Mouse (Mus musculus): ENCODE results near the gene Msl1. TPM values are rescaled to one million over a fixed set of nuclear protein-coding genes. Genes with fewer than 3 reads are reported as not detected.

Gene Msl1
- polyA plus RNA-seq, 1 experiment = 83.8 TPM

DNA sequence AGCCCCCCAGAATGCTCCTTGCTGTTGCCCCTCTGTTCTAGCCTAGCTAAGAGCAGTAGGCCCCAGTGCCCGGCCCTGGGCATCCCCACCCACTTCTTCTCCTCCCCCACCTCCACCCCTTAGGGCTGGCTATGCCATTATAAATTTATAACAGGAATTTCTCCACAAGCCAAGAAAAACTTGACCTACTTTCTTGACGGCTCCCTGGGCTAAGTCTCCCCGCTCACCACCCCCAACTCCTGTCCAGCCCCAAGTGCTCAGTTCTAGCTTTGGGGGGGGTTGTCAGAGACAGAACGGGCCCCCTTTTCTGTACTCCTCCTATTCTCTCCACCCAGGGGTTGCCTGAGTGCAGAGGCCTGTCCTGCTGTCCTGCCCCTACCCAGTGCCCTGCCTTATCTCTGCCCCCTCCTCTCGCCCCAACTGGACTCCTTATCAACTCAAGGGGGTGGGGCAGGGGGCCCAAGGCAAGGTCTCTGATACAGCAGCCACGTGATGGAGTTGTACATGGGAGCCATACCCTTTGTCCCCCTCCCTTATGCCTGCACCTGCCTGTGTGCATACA, 44.0 kb upstream of the Msl1 start:
- H3K4me1 ChIP-seq (ENCODE audit: control insufficient read depth, insufficient read depth, low read length) = peaks cover 22% of the 10 kb centered on the region
- H3K4me3 ChIP-seq (ENCODE audit: insufficient read depth, low read length) = no peak overlapping the region
- TF ChIP-seq CTCF (IDR thresholded peaks at IDR 0.05; ENCODE audit: borderline replicate concordance, insufficient read depth, low read length) (no peak), POLR2A (IDR thresholded peaks at IDR 0.05; ENCODE audit: low read depth, low read length) (no peak)
- H3K27ac ChIP-seq (ENCODE audit: insufficient read depth, low read length) = peak overlapping the region; percentile 39

- no peak overlapping the region for H3K4me3 ChIP-seq (ENCODE audit: insufficient read depth, low read length)
- no peak for TF ChIP-seq CTCF (IDR thresholded peaks at IDR 0.05; ENCODE audit: borderline replicate concordance, insufficient read depth, low read length)
- TF ChIP-seq POLR2A (IDR thresholded peaks at IDR 0.05; ENCODE audit: low read depth, low read length) = no peak
- no peak overlapping the region for H3K27ac ChIP-seq (ENCODE audit: insufficient read depth, low read length)
- H3K4me1 ChIP-seq (ENCODE audit: control insufficient read depth, insufficient read depth, low read length) = peaks cover 15% of the 10 kb centered on the region
Measured at GRCm38 (mm10) chr11:98752562-98753140, 42.7 kb upstream of the Msl1 start.

DNA sequence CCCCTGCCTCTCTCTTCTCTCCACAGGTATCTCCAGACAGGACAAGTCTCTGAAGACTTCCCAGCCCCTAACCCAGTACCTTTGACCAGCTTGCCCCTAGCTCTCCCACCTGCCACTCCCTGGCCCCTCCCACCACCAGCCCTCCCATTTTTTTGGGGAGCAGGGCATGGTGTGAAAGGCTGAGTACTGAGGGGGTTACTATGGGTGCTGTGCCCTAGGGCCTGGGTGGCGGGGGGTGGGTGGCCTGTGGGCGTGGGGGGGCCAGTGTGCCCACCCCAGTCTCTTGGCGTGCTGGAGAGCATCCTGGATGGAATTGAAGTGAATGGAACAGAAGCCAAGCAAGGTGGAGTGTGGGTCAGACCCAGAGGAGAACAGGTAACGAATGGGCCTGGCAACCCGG, 42.1 kb upstream of the Msl1 start:
- no peak overlapping the region for H3K27ac ChIP-seq (ENCODE audit: insufficient read depth, low read length)
- TF ChIP-seq POLR2A (IDR thresholded peaks at IDR 0.05; ENCODE audit: low read depth, low read length) = no peak
- H3K4me1 ChIP-seq (ENCODE audit: control insufficient read depth, insufficient read depth, low read length) = peaks cover 14% of the 10 kb centered on the region
- H3K4me3 ChIP-seq (ENCODE audit: insufficient read depth, low read length) = no peak overlapping the region

DNA sequence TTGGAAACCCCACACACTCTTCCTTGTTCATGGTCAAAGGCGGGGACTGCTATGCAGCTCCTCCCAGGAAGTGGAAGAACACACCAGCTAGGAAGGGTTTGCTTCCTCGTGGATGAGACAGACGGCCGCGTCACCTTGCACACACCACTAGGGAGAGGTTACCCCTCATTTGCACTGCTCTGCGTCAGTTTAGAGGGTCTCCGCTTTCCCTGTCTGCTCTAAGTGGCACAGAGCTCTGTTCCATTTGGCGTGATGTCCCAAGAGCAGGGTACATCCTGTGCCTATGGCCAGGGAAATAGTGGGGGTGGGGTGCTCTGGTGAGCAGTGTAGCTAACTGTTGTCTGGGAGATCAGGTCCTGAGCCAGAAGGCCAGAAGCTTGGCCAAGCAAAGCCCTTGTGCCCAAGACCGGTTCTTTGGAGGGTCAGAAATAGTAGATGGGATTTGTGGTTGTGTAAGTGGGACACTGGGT, 41.1 kb upstream of the Msl1 start:
- peaks cover 6% of the 10 kb centered on the region for H3K4me1 ChIP-seq (ENCODE audit: control insufficient read depth, insufficient read depth, low read length)

GRCm38 (mm10) chr11:98754621-98755181, 40.6 kb upstream of the Msl1 start:
- peaks cover 4% of the 10 kb centered on the region; the same call in 1 of the 2 replicates for H3K4me1 ChIP-seq (ENCODE audit: control insufficient read depth, insufficient read depth, low read length)
- no peak overlapping the region for H3K4me3 ChIP-seq (ENCODE audit: insufficient read depth, low read length)
- H3K27ac ChIP-seq (ENCODE audit: insufficient read depth, low read length) = no peak overlapping the region
- TF ChIP-seq CTCF (IDR thresholded peaks at IDR 0.05; ENCODE audit: borderline replicate concordance, insufficient read depth, low read length) (peak; percentile 92), POLR2A (IDR thresholded peaks at IDR 0.05; ENCODE audit: low read depth, low read length) (no peak)

More for the DNA sequence above, 41.1 kb upstream of the Msl1 start:
- TF ChIP-seq POLR2A (IDR thresholded peaks at IDR 0.05; ENCODE audit: low read depth, low read length) = no peak
- no peak for TF ChIP-seq CTCF (IDR thresholded peaks at IDR 0.05; ENCODE audit: borderline replicate concordance, insufficient read depth, low read length)
- no peak overlapping the region for H3K4me3 ChIP-seq (ENCODE audit: insufficient read depth, low read length)
- no peak overlapping the region for H3K27ac ChIP-seq (ENCODE audit: insufficient read depth, low read length)

DNA sequence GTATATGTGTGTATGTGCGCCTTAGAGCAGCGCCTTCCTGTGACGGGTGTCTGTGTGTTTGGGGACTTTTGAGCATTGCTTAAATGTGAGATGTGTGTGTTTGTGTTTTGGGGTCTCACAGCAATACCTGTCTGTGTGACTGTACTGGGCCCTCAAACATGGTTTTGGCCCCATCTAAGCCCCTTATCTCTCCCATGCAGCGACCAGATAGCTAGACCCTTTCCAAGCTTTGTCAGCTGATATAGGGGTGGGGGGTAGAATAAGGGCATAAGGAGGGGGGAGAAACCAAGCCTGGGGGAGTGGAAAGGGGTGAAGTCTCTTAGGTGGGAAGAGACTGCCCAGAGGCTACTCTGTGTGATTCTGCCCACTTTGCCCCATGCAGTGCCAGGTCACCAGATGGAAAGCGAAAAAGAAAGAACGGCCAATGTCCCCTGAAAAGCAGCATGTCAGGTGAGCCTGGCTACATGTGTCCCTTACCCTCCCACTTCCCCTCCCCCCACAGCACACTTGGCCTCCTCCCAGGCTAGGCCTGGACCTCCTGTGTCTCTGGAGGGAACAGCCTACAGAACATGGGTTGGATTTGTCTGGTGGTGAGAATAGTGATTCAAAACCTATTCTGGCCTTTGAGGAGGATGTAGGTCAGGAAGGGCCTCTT, 39.5 kb upstream of the Msl1 start:
- TF ChIP-seq POLR2A (IDR thresholded peaks at IDR 0.05; ENCODE audit: low read depth, low read length) (no peak), CTCF (IDR thresholded peaks at IDR 0.05; ENCODE audit: borderline replicate concordance, insufficient read depth, low read length) (no peak)
- H3K4me3 ChIP-seq (ENCODE audit: insufficient read depth, low read length) = no peak overlapping the region
- H3K4me1 ChIP-seq (ENCODE audit: control insufficient read depth, insufficient read depth, low read length) = peaks cover 4% of the 10 kb centered on the region; the same call in 1 of the 2 replicates
- no peak overlapping the region for H3K27ac ChIP-seq (ENCODE audit: insufficient read depth, low read length)

DNA sequence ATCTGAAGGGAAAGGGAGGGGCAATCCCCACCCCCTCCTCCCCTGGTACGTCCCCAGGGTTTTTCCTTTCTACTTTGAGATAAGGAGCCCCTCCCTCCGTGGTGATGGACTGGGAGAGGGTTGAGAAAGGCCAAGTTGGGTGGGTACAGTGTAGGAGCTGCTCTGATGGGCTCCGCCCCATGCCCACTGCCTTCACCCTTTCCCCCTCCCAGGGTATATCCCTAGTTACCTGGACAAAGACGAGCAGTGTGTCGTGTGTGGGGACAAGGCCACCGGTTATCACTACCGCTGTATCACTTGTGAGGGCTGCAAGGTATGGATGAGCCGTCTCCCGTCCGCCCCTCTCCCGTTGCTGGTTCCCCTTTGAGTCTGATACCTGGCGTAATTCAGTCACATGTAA, 38.6 kb upstream of the Msl1 start:
- TF ChIP-seq CTCF (IDR thresholded peaks at IDR 0.05; ENCODE audit: borderline replicate concordance, insufficient read depth, low read length) (no peak), POLR2A (IDR thresholded peaks at IDR 0.05; ENCODE audit: low read depth, low read length) (no peak)

GRCm38 (mm10) chr11:98761939-98762338, 33.4 kb upstream of the Msl1 start:
- Histone ChIP-seq H3K4me1 (ENCODE audit: control insufficient read depth, insufficient read depth, low read length) (peaks cover 13% of the 10 kb centered on the region), H3K4me3 (ENCODE audit: insufficient read depth, low read length) (no peak overlapping the region), H3K27ac (ENCODE audit: insufficient read depth, low read length) (no peak overlapping the region)
- no peak for TF ChIP-seq POLR2A (IDR thresholded peaks at IDR 0.05; ENCODE audit: low read depth, low read length)
- TF ChIP-seq CTCF (IDR thresholded peaks at IDR 0.05; ENCODE audit: borderline replicate concordance, insufficient read depth, low read length) = no peak

More for the DNA sequence above, 38.6 kb upstream of the Msl1 start:
- H3K27ac ChIP-seq (ENCODE audit: insufficient read depth, low read length) = no peak overlapping the region
- no peak overlapping the region for H3K4me3 ChIP-seq (ENCODE audit: insufficient read depth, low read length)
- peaks cover 4% of the 10 kb centered on the region; the same call in 1 of the 2 replicates for H3K4me1 ChIP-seq (ENCODE audit: control insufficient read depth, insufficient read depth, low read length)

DNA sequence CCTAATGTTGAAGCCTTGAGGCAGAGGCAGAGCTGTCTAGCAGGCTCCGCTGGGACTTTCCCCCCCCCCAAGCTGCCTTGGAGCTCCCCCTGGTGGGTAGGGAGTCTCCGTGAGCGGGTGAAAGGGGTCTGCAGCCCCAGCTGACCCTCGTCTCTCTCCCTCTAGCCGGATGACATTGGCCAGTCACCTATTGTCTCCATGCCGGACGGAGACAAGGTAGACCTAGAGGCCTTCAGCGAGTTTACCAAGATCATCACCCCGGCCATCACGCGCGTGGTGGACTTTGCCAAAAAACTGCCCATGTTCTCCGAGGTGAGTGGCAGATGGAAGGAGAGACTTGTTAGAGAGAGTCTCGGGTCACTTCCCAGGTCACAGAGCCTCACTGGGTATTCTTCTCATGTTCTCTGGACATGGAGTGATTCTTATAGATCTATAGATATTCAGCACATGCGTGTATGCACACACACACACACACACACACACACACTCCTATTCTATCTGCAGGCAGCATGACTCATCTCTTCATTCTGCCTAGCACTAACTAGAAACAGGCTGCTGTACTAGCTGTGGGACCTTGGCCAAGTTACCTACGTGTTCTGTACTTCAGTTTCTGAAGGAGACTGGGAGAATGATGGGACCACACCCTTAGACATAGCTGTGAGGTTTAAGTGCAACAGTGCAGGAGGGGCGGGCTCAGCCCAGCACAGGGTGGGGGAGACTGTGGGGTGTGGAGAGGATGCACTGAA, 32.4 kb upstream of the Msl1 start:
- TF ChIP-seq POLR2A (IDR thresholded peaks at IDR 0.05; ENCODE audit: low read depth, low read length) (peak; percentile 26; the same call in 1 of the 2 replicates), CTCF (IDR thresholded peaks at IDR 0.05; ENCODE audit: borderline replicate concordance, insufficient read depth, low read length) (peak; percentile 12; the same call in 1 of the 2 replicates)
- Histone ChIP-seq H3K4me3 (ENCODE audit: insufficient read depth, low read length) (no peak overlapping the region), H3K27ac (ENCODE audit: insufficient read depth, low read length) (no peak overlapping the region; the same call in 1 of the 2 replicates), H3K4me1 (ENCODE audit: control insufficient read depth, insufficient read depth, low read length) (peaks cover 13% of the 10 kb centered on the region)
